In genomic region chr7:82346706-82347105, GRCm38 (mm10) we compare ENCODE assay signal across 22 mouse cellular contexts. TPM values are rescaled to one million over a fixed set of nuclear protein-coding genes. Genes with fewer than 3 reads are reported as not detected.
A peak's percentile ranks its signal among the peaks of the same experiment; 100 is the strongest.
DNase-seq lines count a peak whose midpoint lies in the region; ATAC-seq and TF ChIP-seq lines count a peak whose summit lies in the region.
"Had no signal": no experiment of that assay in that cellular context is flagged by ENCODE, and none has a peak within 500 bp of the region (broad histone marks: within the 10 kb centered on the region; RNA-seq: fewer than 3 reads in every experiment).

No protein-coding gene starts in this region.

- no peak for TF ChIP-seq EP300 in stomach, postnatal 0 days (optimal IDR thresholded peaks at IDR 0.05)

- no peaks in the 10 kb centered on the region for H3K27me3 ChIP-seq in heart, embryonic 10.5 days (ENCODE audit: insufficient read depth, poor library complexity, severe bottlenecking)
- H3K27me3 ChIP-seq in stomach, postnatal 0 days (ENCODE audit: control insufficient read depth, insufficient read depth, low read length), result no peaks in the 10 kb centered on the region
- H3K27me3 ChIP-seq: Patski had no signal

- no peak overlapping the region for H3K4me3 ChIP-seq in heart, embryonic 10.5 days
- H3K4me3 ChIP-seq in stomach, postnatal 0 days (ENCODE audit: low read depth, low read length), result no peak overlapping the region

- H3K9me3 ChIP-seq in heart, embryonic 10.5 days, result no peaks in the 10 kb centered on the region
- no peaks in the 10 kb centered on the region for H3K9me3 ChIP-seq in stomach, postnatal 0 days (ENCODE audit: control insufficient read depth, low read length)

- no peak overlapping the region for H3K27ac ChIP-seq in heart, embryonic 10.5 days
- no peak overlapping the region for H3K27ac ChIP-seq in stomach, postnatal 0 days (replicated peaks)

- peak; percentile 51 for DNase-seq in heart, adult 11 months
- DNase-seq in heart, adult 8-10 months (ENCODE audit: low spot score), result no peak
- peak; percentile 61 for DNase-seq in heart, embryonic 10.5 days (ENCODE audit: low spot score)
- DNase-seq in heart, postnatal 25 days (ENCODE audit: low spot score), result no peak
- peak; percentile 1 for DNase-seq in stomach, postnatal 0 days (ENCODE audit: low spot score)
- no peak for DNase-seq in gastrocnemius, adult 18-20 months (ENCODE audit: low spot score)
- DNase-seq: adrenal gland, adult 2 months; adrenal gland, adult 8-10 months; adrenal gland, postnatal 10 days; adrenal gland, postnatal 14 days; adrenal gland, postnatal 25 days; adrenal gland, postnatal 36 days; B cell, adult 2 months; cerebellum, adult 11 months; cerebellum, adult 11-12 months; cerebellum, adult 18-20 months had no signal

- H3K9ac ChIP-seq in stomach, postnatal 0 days (ENCODE audit: low read length), result no peak overlapping the region

- WGBS in heart, embryonic 10.5 days, result 76% methylated on average over 2 of the region's 2 CpGs
- 73% methylated on average over 2 of the region's 2 CpGs for WGBS in stomach, postnatal 0 days

- no peaks in the 10 kb centered on the region for H3K4me1 ChIP-seq in heart, embryonic 10.5 days
- no peaks in the 10 kb centered on the region for H3K4me1 ChIP-seq in stomach, postnatal 0 days (replicated peaks; ENCODE audit: control insufficient read depth, insufficient read depth)

- TF ChIP-seq CTCF in stomach, postnatal 0 days (IDR thresholded peaks at IDR 0.05; ENCODE audit: low read depth), result no peak

- H3K4me2 ChIP-seq in stomach, postnatal 0 days (replicated peaks; ENCODE audit: low read depth), result no peak overlapping the region

- intact Hi-C loops in heart, postnatal 25 days (cut with DNase I), result no loop called here

- ATAC-seq in stomach, postnatal 0 days (ENCODE audit: low FRiP score, low TSS enrichment), result no peak
- ATAC-seq: activated CD4-positive, CD25-positive, alpha-beta regulatory T cell, adult 4 months; CD4-positive, CD25-positive, alpha-beta regulatory T cell, adult 4 months; Patski had no signal

- no peaks in the 10 kb centered on the region for H3K36me3 ChIP-seq in heart, embryonic 10.5 days
- no peaks in the 10 kb centered on the region for H3K36me3 ChIP-seq in stomach, postnatal 0 days (ENCODE audit: control insufficient read depth, insufficient read depth, low read length)
- H3K36me3 ChIP-seq: G1E had no signal

RNA-seq across cellular contexts. Expression of gene Adamtsl3, which starts 11.2 kb away (rescaled TPM):
- total RNA-seq in heart, adult 8-10 months (2022), result 10 to 100 TPM in 1 of 4 experiments, 1 to 10 TPM in 3; 4.4 to 11.4 (median 6.6) TPM
- 0.06 and 0.22 TPM in 2 replicates for polyA plus RNA-seq in heart, embryonic 10.5 days (2016; fragmentation: Nextera tagmentation; extraction: Ambion mirVana)
- 1 to 10 TPM; 7.7 TPM for total RNA-seq in heart, postnatal 25 days (2021)
- polyA plus RNA-seq in stomach, postnatal 0 days (2015; fragmentation: Nextera tagmentation; extraction: Ambion mirVana), result 2.2 and 2.3 TPM in 2 replicates
- total RNA-seq in gastrocnemius, adult 18-20 months (2021), result 1 to 10 TPM; 2.4 to 4.0 TPM
- total RNA-seq: CH12.LX, MEL had no signal
- polyA plus RNA-seq: CD4-positive, CD25-positive, alpha-beta regulatory T cell, adult 4 months; G1E had no signal

Comparison
In these comparisons a context has a peak if more than half of its experiments do, and no peak if none do; other contexts are left out.
1. DNase-seq: peak in heart, adult 11 months (single experiment), heart, embryonic 10.5 days (single experiment) and stomach, postnatal 0 days (single experiment); none in heart, adult 8-10 months (single experiment), heart, postnatal 25 days (single experiment) and gastrocnemius, adult 18-20 months (single experiment).